Mouse (Mus musculus) ES-E14 (cell line): Measurements from ENCODE around the gene Tmem126b. TPM values are rescaled to one million over a fixed set of nuclear protein-coding genes. Genes with fewer than 3 reads are reported as not detected.

Experiments
- DNase-seq: peaks from one replicate; pipeline ENCODE4 v3.0.0-alpha.2; 2013; ENCODE audit warnings: low read depth, low spot score
- H3K27ac ChIP-seq: 2 replicates; pipeline ENCODE4 v1.5.1; 2012; ENCODE audit warnings: low read depth, mild to moderate bottlenecking, low read length, moderate library complexity, mixed read lengths; ENCODE audit not compliant: poor library complexity, insufficient read depth, severe bottlenecking
- H3K36me3 ChIP-seq: 2 replicates; pipeline ENCODE4 v1.6.1; 2012; ENCODE audit warnings: mild to moderate bottlenecking, low read length, moderate library complexity, mixed read lengths; ENCODE audit not compliant: control insufficient read depth, poor library complexity, insufficient read depth, severe bottlenecking
- H3K4me1 ChIP-seq, 2 experiments: fragments of 150-350 bp in 1 of 2; sonication (generic) in 1 of 2; 2 replicates each; pipeline ENCODE4 v1.6.1; 2012; ENCODE audit warnings: low read length in 2 of 2, mild to moderate bottlenecking in 1 of 2, mixed read lengths in 1 of 2; ENCODE audit not compliant: control insufficient read depth in 2 of 2, insufficient read depth in 2 of 2, poor library complexity in 1 of 2
- H3K4me3 ChIP-seq, 2 experiments: fragments of 150-350 bp in 1 of 2; sonication (generic) in 1 of 2; 2 replicates each; pipeline ENCODE4 v1.5.1; 2012; ENCODE audit warnings: low read length in 2 of 2, low read depth in 1 of 2, mild to moderate bottlenecking in 1 of 2, mixed read lengths in 1 of 2; ENCODE audit not compliant: insufficient read depth in 1 of 2, poor library complexity in 1 of 2, severe bottlenecking in 1 of 2
- H3K9ac ChIP-seq: 2 replicates; pipeline ENCODE4 v1.6.1; 2012; ENCODE audit warnings: low read depth, mild to moderate bottlenecking, low read length, mixed read lengths; ENCODE audit not compliant: poor library complexity, insufficient read depth, severe bottlenecking
- H3K9me3 ChIP-seq: fragments of 150-350 bp; sonication (generic); 2 replicates; pipeline ENCODE4 v1.6.1; 2012; ENCODE audit warnings: low read depth, mild to moderate bottlenecking, low read length; ENCODE audit not compliant: control insufficient read depth, insufficient read depth
- CHD2 ChIP-seq: IDR thresholded peaks from 2 replicates; pipeline ENCODE4 v1.6.1; 2014; ENCODE audit warnings: mild to moderate bottlenecking, low read depth, low read length, inconsistent platforms
- HCFC1 ChIP-seq: IDR thresholded peaks from 2 replicates; pipeline ENCODE4 v1.6.1; 2012; ENCODE audit warnings: low read length, inconsistent platforms, borderline replicate concordance; ENCODE audit not compliant: insufficient read depth
- MAFK ChIP-seq: IDR thresholded peaks from 2 replicates; pipeline ENCODE4 v1.6.1; 2014; ENCODE audit warnings: mild to moderate bottlenecking, low read depth, low read length, inconsistent platforms; ENCODE audit not compliant: insufficient read depth
- ZC3H11A ChIP-seq: IDR thresholded peaks from 2 replicates; pipeline ENCODE4 v1.6.1; 2012; ENCODE audit warnings: low read depth, mild to moderate bottlenecking, inconsistent platforms, low read length, borderline replicate concordance
- ZNF384 ChIP-seq: IDR thresholded peaks from 2 replicates; pipeline ENCODE4 v1.6.1; 2012; ENCODE audit warnings: low read depth, low read length, inconsistent platforms
- in situ Hi-C, 2 experiments: fragments of 600-800 bp; cut with MboI; formaldehyde crosslinking; loops; one replicate each; pipeline ENCODE4 v1.15.1; 2025; ENCODE audit warnings: low sequenced_read_pairs in 2 of 2, inconsistent platforms in 1 of 2; ENCODE audit not compliant: unreplicated experiment in 2 of 2
- total RNA-seq: library from RNA; depleted of rRNA; stranded (reverse); fragments of 300-350 nt; gene quantifications from 2 replicates; pipeline ENCODE4 v1.2.3, GENCODE M21; 2012

The Tmem126b gene
- total RNA-seq, 1 experiment, result 12.8 TPM

GRCm38 (mm10) chr7:90457517-90457916 is 18.3 kb downstream of the Tmem126b start:
- in situ Hi-C loops, result no loop called here
- Histone ChIP-seq H3K9me3 (no peaks in the 10 kb centered on the region), H3K4me3 (peak overlapping the region; percentile 78 to 80), H3K36me3 (peaks cover 2% of the 10 kb centered on the region; the same call in 1 of the 2 replicates), H3K4me1 (peaks cover 0 to 2% of the 10 kb centered on the region in 2 experiments; a peak in 1 of 4 replicates), H3K9ac (peak overlapping the region; percentile 95), H3K27ac (peak overlapping the region; percentile 3; the same call in 1 of the 2 replicates)
- DNase-seq, result no peak
- TF ChIP-seq CHD2 (no peak), ZC3H11A (no peak), HCFC1 (no peak)

DNA sequence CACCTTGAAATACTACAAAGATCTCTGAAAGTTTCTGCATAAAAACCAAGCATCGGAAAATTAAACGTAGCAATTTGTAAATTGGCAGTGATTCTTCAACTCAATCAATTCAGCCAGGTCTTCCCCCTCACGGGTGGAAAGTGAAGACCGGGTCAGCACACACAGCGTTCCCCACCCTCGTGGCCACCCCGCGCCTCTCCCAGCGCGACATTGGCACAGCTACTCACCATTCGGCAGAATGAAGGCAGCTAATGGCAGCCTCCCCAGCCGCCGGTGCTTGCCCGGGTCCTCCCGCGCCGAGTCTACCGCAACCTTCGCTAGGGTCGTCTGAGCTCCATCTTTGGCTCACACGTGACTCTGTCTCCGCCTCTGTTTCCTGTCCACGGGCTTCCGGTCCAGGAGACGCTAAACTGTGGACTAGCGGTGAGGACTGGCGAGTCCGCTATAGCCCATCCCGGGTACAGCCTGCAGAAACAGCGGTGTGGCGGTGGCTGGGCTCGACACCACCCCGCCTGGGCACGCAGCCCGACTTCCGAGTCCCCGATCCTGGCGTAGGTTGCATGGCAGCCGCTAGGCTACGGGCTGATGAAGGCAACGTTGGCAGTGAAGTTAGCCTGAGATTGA is 18.8 kb downstream of the Tmem126b start, which contains the start of gene Tmem126a:
Gene Tmem126a, minus strand, starts transcription at position 385 of the 624 bp plus-strand sequence.
- Histone ChIP-seq H3K9ac (peak within 1 kb of the TSS; percentile 95), H3K36me3 (peaks cover 2% of the 10 kb centered on the region; the same call in 1 of the 2 replicates), H3K27ac (peak within 1 kb of the TSS; percentile 27), H3K4me3 (peak within 1 kb of the TSS; percentile 78 to 80), H3K4me1 (peaks cover 0 to 2% of the 10 kb centered on the region in 2 experiments; a peak in 1 of 4 replicates), H3K9me3 (no peaks in the 10 kb centered on the region)
- TF ChIP-seq MAFK (no peak), HCFC1 (no peak), ZNF384 (no peak), ZC3H11A (no peak), CHD2 (no peak)
- in situ Hi-C loops, result no loop called here
- peak; percentile 56 for DNase-seq

- Histone ChIP-seq H3K9me3 (no peaks in the 10 kb centered on the region), H3K4me3 (peak overlapping the region; percentile 78 to 80), H3K4me1 (peaks cover 0 to 1% of the 10 kb centered on the region in 2 experiments; a peak in 1 of 4 replicates), H3K27ac (no peak overlapping the region), H3K36me3 (peaks cover 2% of the 10 kb centered on the region; the same call in 1 of the 2 replicates), H3K9ac (peak overlapping the region; percentile 47; the same call in 1 of the 2 replicates)
- DNase-seq, result no peak
- TF ChIP-seq CHD2 (no peak), MAFK (0 out of 2 replicates have a peak, but pooled peaks have one; percentile 14)
- in situ Hi-C loops, result no loop called here
These were observed 19.5 kb downstream of the Tmem126b start for GRCm38 (mm10) chr7:90456149-90456844.

GRCm38 (mm10) chr7:90444206-90444605 is 31.6 kb downstream of the Tmem126b start:
- no peak overlapping the region for H3K27ac ChIP-seq
- no peaks in the 10 kb centered on the region for H3K9me3 ChIP-seq
- H3K4me1 ChIP-seq, result peaks cover 0 to 5% of the 10 kb centered on the region in 2 experiments; a peak in 1 of 4 replicates
- H3K36me3 ChIP-seq, result peaks cover 4% of the 10 kb centered on the region
- H3K4me3 ChIP-seq, result peak overlapping the region; percentile 93 to 96
- TF ChIP-seq ZNF384, result no peak
- no peak for TF ChIP-seq ZC3H11A
- TF ChIP-seq CHD2, result no peak
- TF ChIP-seq MAFK, result no peak
- no peak for TF ChIP-seq HCFC1
- in situ Hi-C loops, result loop anchor here in 1 of 2 experiments (25.0 kb wide), 1 partner anchor 482 kb away; no protein-coding TSS in a partner anchor
- peak overlapping the region; percentile 8 for H3K9ac ChIP-seq
- no peak for DNase-seq
